In the genomic region with DNA sequence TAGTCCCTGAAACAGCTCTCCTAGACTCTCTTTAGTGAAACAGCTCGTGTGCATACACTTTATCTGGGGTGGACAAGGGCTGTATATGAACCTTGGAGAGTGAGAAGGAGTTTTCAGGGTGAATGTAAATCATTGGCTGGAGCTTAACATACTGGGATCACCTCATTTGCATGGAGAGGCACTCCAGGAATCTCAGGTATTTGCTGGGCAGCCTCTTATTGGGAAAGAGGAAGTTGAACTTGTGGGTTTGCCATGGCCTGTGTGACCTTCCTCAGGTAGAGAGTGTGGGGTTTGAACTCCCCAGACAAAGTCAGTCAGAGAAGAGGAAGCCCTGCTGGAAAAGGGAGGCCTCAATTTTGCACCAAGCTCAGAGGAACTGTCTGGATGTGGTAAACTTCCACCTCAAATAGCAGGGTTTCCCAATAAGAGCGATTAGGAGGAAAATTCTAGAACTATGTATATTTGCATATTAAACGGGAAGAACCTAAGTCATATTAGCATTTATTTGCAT, we compare ENCODE assay signal across 30 mouse cellular contexts.
DNase-seq lines count a peak whose midpoint lies in the region; ATAC-seq and TF ChIP-seq lines count a peak whose summit lies in the region.
"Had no signal": no experiment of that assay in that cellular context is flagged by ENCODE, and none has a peak within 500 bp of the region (broad histone marks: within the 10 kb centered on the region; RNA-seq: fewer than 3 reads in every experiment).

No protein-coding gene starts in this region.

- no peak for ATAC-seq in lung, postnatal 0 days
- ATAC-seq in Patski, result peak; percentile 73
- ATAC-seq in common myeloid progenitor, adult 5-6 weeks (replicated peaks; ENCODE audit: low read depth, poor library complexity, severe bottlenecking), result peak; percentile 71
- 0 out of 2 replicates have a peak, but pooled peaks have one; percentile 31 for ATAC-seq in monocyte, adult 5-6 weeks (replicated peaks; ENCODE audit: insufficient number of reproducible peaks, low FRiP score, low TSS enrichment, poor library complexity, severe bottlenecking)
- no peak for ATAC-seq in heart, embryonic 12.5 days (ENCODE audit: insufficient number of reproducible peaks, low FRiP score)
- ATAC-seq: forebrain, postnatal 0 days; intestine, embryonic 16.5 days had no signal

- in situ Hi-C loops in Patski (cut with MboI; ENCODE audit: low pct_unique_long_range_greater_than_20kb), result no loop called here

- H3K36me3 ChIP-seq in lung, postnatal 0 days (ENCODE audit: insufficient read depth, low read length), result no peaks in the 10 kb centered on the region
- no peaks in the 10 kb centered on the region for H3K36me3 ChIP-seq in heart, embryonic 12.5 days
- H3K36me3 ChIP-seq: embryonic facial prominence, embryonic 10.5 days; embryonic facial prominence, embryonic 15.5 days; forebrain, embryonic 12.5 days; G1E; heart, embryonic 10.5 days; hindbrain, embryonic 13.5 days; limb, embryonic 12.5 days; liver, embryonic 15.5 days; lung, embryonic 15.5 days; midbrain, embryonic 12.5 days; neural tube, embryonic 15.5 days had no signal

- no peak overlapping the region for H3K27ac ChIP-seq in lung, postnatal 0 days (ENCODE audit: low read length)
- H3K27ac ChIP-seq in heart, embryonic 12.5 days (ENCODE audit: poor library complexity, severe bottlenecking), result no peak overlapping the region
- H3K27ac ChIP-seq: embryonic facial prominence, embryonic 10.5 days; embryonic facial prominence, embryonic 15.5 days; forebrain, embryonic 12.5 days; heart, embryonic 10.5 days; hindbrain, embryonic 13.5 days; kidney, postnatal 0 days; limb, embryonic 12.5 days; liver, embryonic 15.5 days; macrophage; midbrain, embryonic 12.5 days; neural tube, embryonic 15.5 days had no signal

- TF ChIP-seq CTCF in lung, postnatal 0 days (IDR thresholded peaks at IDR 0.05), result no peak
- TF ChIP-seq CTCF in Patski (IDR thresholded peaks at IDR 0.05), result no peak

- TF ChIP-seq EP300 in lung, postnatal 0 days (IDR thresholded peaks at IDR 0.05), result no peak

- CTCF ChIA-PET in Patski (lab: Charles Lee), result no interaction called here

- POLR2A ChIA-PET in Patski (lab: Charles Lee), result no interaction called here

- H3K4me1 ChIP-seq in lung, postnatal 0 days (ENCODE audit: insufficient read depth, low read depth, low read length), result no peaks in the 10 kb centered on the region
- H3K4me1 ChIP-seq in heart, embryonic 12.5 days (replicated peaks), result no peaks in the 10 kb centered on the region
- H3K4me1 ChIP-seq: forebrain, embryonic 12.5 days; heart, embryonic 10.5 days; liver, embryonic 15.5 days had no signal

- DNase-seq in lung, postnatal 0 days (ENCODE audit: low spot score), result peak; percentile 24
- DNase-seq in lung, postnatal 10 days, result no peak
- no peak for DNase-seq in Patski (ENCODE audit: low read depth, low spot score)
- no peak for DNase-seq in thymus, postnatal 36 days
- DNase-seq: adrenal gland, postnatal 36 days; cerebellum, adult 18-20 months; cerebellum, postnatal 14 days; forebrain, postnatal 0 days; heart, postnatal 36 days; right cerebral cortex, postnatal 25 days; spleen, adult 18-20 months; thymus, postnatal 14 days had no signal

- no peaks in the 10 kb centered on the region for H3K9me3 ChIP-seq in lung, postnatal 0 days (ENCODE audit: low read length)
- no peaks in the 10 kb centered on the region; the same call in 1 of the 2 replicates for H3K9me3 ChIP-seq in heart, embryonic 12.5 days (replicated peaks)
- H3K9me3 ChIP-seq: embryonic facial prominence, embryonic 10.5 days; embryonic facial prominence, embryonic 15.5 days; forebrain, embryonic 12.5 days; G1E; heart, embryonic 10.5 days; hindbrain, embryonic 13.5 days; limb, embryonic 12.5 days; liver, embryonic 15.5 days; lung, embryonic 15.5 days; midbrain, embryonic 12.5 days; neural tube, embryonic 15.5 days had no signal

- no peaks in the 10 kb centered on the region for H3K27me3 ChIP-seq in lung, postnatal 0 days (replicated peaks; ENCODE audit: insufficient read depth, low read length)
- no peaks in the 10 kb centered on the region for H3K27me3 ChIP-seq in Patski
- H3K27me3 ChIP-seq in heart, embryonic 12.5 days (replicated peaks), result no peaks in the 10 kb centered on the region
- H3K27me3 ChIP-seq: CH12.LX; embryonic facial prominence, embryonic 15.5 days; forebrain, embryonic 12.5 days; hindbrain, embryonic 13.5 days; limb, embryonic 12.5 days; liver, embryonic 15.5 days; lung, embryonic 15.5 days; midbrain, embryonic 12.5 days; neural tube, embryonic 15.5 days had no signal

- WGBS in lung, postnatal 0 days, result 77% methylated on average over 3 of the region's 3 CpGs
- whole genome bisulfite sequencing in heart, embryonic 12.5 days, result 73% methylated on average over 3 of the region's 3 CpGs

- no peak overlapping the region for H3K4me2 ChIP-seq in lung, postnatal 0 days (replicated peaks; ENCODE audit: low read depth, low read length)
- no peak overlapping the region for H3K4me2 ChIP-seq in heart, embryonic 12.5 days
- H3K4me2 ChIP-seq: embryonic facial prominence, embryonic 15.5 days; forebrain, embryonic 12.5 days; hindbrain, embryonic 13.5 days; limb, embryonic 12.5 days; liver, embryonic 15.5 days; lung, embryonic 15.5 days; midbrain, embryonic 12.5 days; neural tube, embryonic 15.5 days had no signal

- no peak overlapping the region for H3K4me3 ChIP-seq in lung, postnatal 0 days (ENCODE audit: low read depth, low read length)
- no peak overlapping the region for H3K4me3 ChIP-seq in heart, embryonic 12.5 days
- H3K4me3 ChIP-seq: embryonic facial prominence, embryonic 10.5 days; embryonic facial prominence, embryonic 15.5 days; forebrain, embryonic 12.5 days; heart, embryonic 10.5 days; hindbrain, embryonic 13.5 days; limb, embryonic 12.5 days; liver, embryonic 15.5 days; lung, embryonic 15.5 days; midbrain, embryonic 12.5 days; neural tube, embryonic 15.5 days had no signal

- no peak overlapping the region for H3K9ac ChIP-seq in lung, postnatal 0 days (replicated peaks; ENCODE audit: low read depth)
- H3K9ac ChIP-seq in heart, embryonic 12.5 days, result no peak overlapping the region
- H3K9ac ChIP-seq: embryonic facial prominence, embryonic 15.5 days; forebrain, embryonic 12.5 days; forebrain, postnatal 0 days; hindbrain, embryonic 13.5 days; limb, embryonic 12.5 days; liver, embryonic 15.5 days; lung, embryonic 15.5 days; midbrain, embryonic 12.5 days; neural tube, embryonic 15.5 days had no signal

Comparison
In these comparisons a context has a peak if more than half of its experiments do, and no peak if none do; other contexts are left out.
1. ATAC-seq: peak in Patski (single experiment), common myeloid progenitor, adult 5-6 weeks (single experiment) and monocyte, adult 5-6 weeks (single experiment); none in lung, postnatal 0 days (single experiment) and heart, embryonic 12.5 days (single experiment).